In genomic region chr11:67199752-67200151, GRCm38 (mm10) we compare ENCODE assay signal across 35 mouse cellular contexts. TPM values are rescaled to one million over a fixed set of nuclear protein-coding genes. Genes with fewer than 3 reads are reported as not detected.
DNase-seq lines count a peak whose midpoint lies in the region; ATAC-seq and TF ChIP-seq lines count a peak whose summit lies in the region.
"Had no signal": no experiment of that assay in that cellular context is flagged by ENCODE, and none has a peak within 500 bp of the region (broad histone marks: within the 10 kb centered on the region; RNA-seq: fewer than 3 reads in every experiment).

TSS of gene Myh1 (plus strand) at chr11:67200052.

- no peaks in the 10 kb centered on the region for H3K36me3 ChIP-seq in heart, embryonic 12.5 days
- no peaks in the 10 kb centered on the region for H3K36me3 ChIP-seq in forebrain, postnatal 0 days (ENCODE audit: insufficient read depth)
- H3K36me3 ChIP-seq: embryonic facial prominence, embryonic 13.5 days; hindbrain, embryonic 10.5 days; limb, embryonic 10.5 days; limb, embryonic 15.5 days; liver, embryonic 13.5 days; midbrain, embryonic 10.5 days; midbrain, embryonic 15.5 days had no signal

- no peak within 1 kb of the TSS for H3K9ac ChIP-seq in heart, embryonic 12.5 days
- no peak within 1 kb of the TSS for H3K9ac ChIP-seq in forebrain, postnatal 0 days
- H3K9ac ChIP-seq: embryonic facial prominence, embryonic 13.5 days; limb, embryonic 15.5 days; liver, embryonic 13.5 days; midbrain, embryonic 15.5 days had no signal

- H3K4me3 ChIP-seq in heart, embryonic 12.5 days: no peak within 1 kb of the TSS
- H3K4me3 ChIP-seq in forebrain, postnatal 0 days (ENCODE audit: low read depth, low read length): no peak within 1 kb of the TSS
- H3K4me3 ChIP-seq: embryonic facial prominence, embryonic 13.5 days; heart, adult 2 months; hindbrain, embryonic 10.5 days; limb, embryonic 10.5 days; limb, embryonic 15.5 days; liver, embryonic 13.5 days; midbrain, embryonic 10.5 days; midbrain, embryonic 15.5 days had no signal

- H3K27ac ChIP-seq in heart, embryonic 12.5 days (ENCODE audit: poor library complexity, severe bottlenecking): no peak within 1 kb of the TSS
- H3K27ac ChIP-seq in forebrain, postnatal 0 days (ENCODE audit: low read depth, low read length): no peak within 1 kb of the TSS
- H3K27ac ChIP-seq: embryonic facial prominence, embryonic 13.5 days; heart, adult 2 months; hindbrain, embryonic 10.5 days; limb, embryonic 10.5 days; limb, embryonic 15.5 days; liver, embryonic 13.5 days; midbrain, embryonic 10.5 days; midbrain, embryonic 15.5 days; stomach, postnatal 0 days had no signal

- no peak for DNase-seq in adrenal gland, postnatal 4 days (ENCODE audit: low spot score in 2 of 2)
- DNase-seq in adrenal gland, postnatal 25 days: no peak
- no peak for DNase-seq in gastrocnemius, adult 18-20 months (ENCODE audit: low spot score)
- DNase-seq in gastrocnemius, postnatal 25 days: no peak
- DNase-seq in spleen, postnatal 14 days (ENCODE audit: low spot score in 2 of 2): no peak
- no peak for DNase-seq in forebrain, postnatal 0 days
- DNase-seq: cerebellum, adult 11-12 months; cerebellum, postnatal 10 days; heart, adult 2 months; heart, postnatal 14 days; kidney, adult 9 months; kidney, postnatal 10 days; liver, embryonic 13.5 days; lung, adult 18-20 months; lung, postnatal 14 days; right cerebral cortex, postnatal 25 days; spleen, adult 18-20 months; thymus, adult 18-20 months; thymus, postnatal 25 days had no signal

- no peaks in the 10 kb centered on the region for H3K27me3 ChIP-seq in heart, embryonic 12.5 days (replicated peaks)
- H3K27me3 ChIP-seq in forebrain, postnatal 0 days (ENCODE audit: insufficient read depth, low read length): no peaks in the 10 kb centered on the region
- H3K27me3 ChIP-seq: embryonic facial prominence, embryonic 13.5 days; limb, embryonic 15.5 days; liver, embryonic 13.5 days; midbrain, embryonic 15.5 days had no signal

- H3K4me2 ChIP-seq in heart, embryonic 12.5 days: no peak within 1 kb of the TSS
- no peak within 1 kb of the TSS for H3K4me2 ChIP-seq in forebrain, postnatal 0 days (ENCODE audit: low read depth)
- H3K4me2 ChIP-seq: embryonic facial prominence, embryonic 13.5 days; limb, embryonic 15.5 days; liver, embryonic 13.5 days; midbrain, embryonic 15.5 days had no signal

- no peak for TF ChIP-seq CTCF in forebrain, postnatal 0 days (IDR thresholded peaks at IDR 0.05; ENCODE audit: low read depth)

- ATAC-seq in heart, embryonic 12.5 days (ENCODE audit: insufficient number of reproducible peaks, low FRiP score): no peak
- ATAC-seq in forebrain, postnatal 0 days: no peak
- ATAC-seq: hindbrain, embryonic 16.5 days; midbrain, embryonic 15.5 days; Patski had no signal

- WGBS in heart, embryonic 12.5 days: 72% methylated on average over 4 of the region's 4 CpGs
- 72% methylated on average over 4 of the region's 4 CpGs for WGBS in forebrain, postnatal 0 days

- no peaks in the 10 kb centered on the region for H3K9me3 ChIP-seq in heart, embryonic 12.5 days (replicated peaks)
- H3K9me3 ChIP-seq in forebrain, postnatal 0 days (ENCODE audit: low read length): no peaks in the 10 kb centered on the region
- H3K9me3 ChIP-seq: embryonic facial prominence, embryonic 13.5 days; hindbrain, embryonic 10.5 days; limb, embryonic 10.5 days; limb, embryonic 15.5 days; liver, embryonic 13.5 days; midbrain, embryonic 10.5 days; midbrain, embryonic 15.5 days had no signal

- 0 out of 2 replicates have a peak, but pooled peaks cover 3% of the 10 kb centered on the region for H3K4me1 ChIP-seq in heart, embryonic 12.5 days (replicated peaks)
- no peaks in the 10 kb centered on the region for H3K4me1 ChIP-seq in forebrain, postnatal 0 days (ENCODE audit: insufficient read depth)
- H3K4me1 ChIP-seq: embryonic facial prominence, embryonic 13.5 days; hindbrain, embryonic 10.5 days; limb, embryonic 10.5 days; limb, embryonic 15.5 days; liver, embryonic 13.5 days; midbrain, embryonic 10.5 days; midbrain, embryonic 15.5 days had no signal

RNA-seq across cellular contexts. Expression of gene Myh1, which starts in this region (rescaled TPM):
- total RNA-seq in adrenal gland, postnatal 4 days (2021): 10 to 100 TPM; 35.6 to 60.0 TPM
- total RNA-seq in adrenal gland, postnatal 25 days (2021): 0.12 TPM in 1 of 2 replicates, not detected in the other
- total RNA-seq in gastrocnemius, adult 18-20 months (2021): 1,000 to 10,000 TPM; 2,776 to 3,903 TPM
- 1,000 to 10,000 TPM; 3,929 to 5,903 TPM for total RNA-seq in gastrocnemius, postnatal 25 days (2021)
- 0.08 and 0.09 TPM in 2 replicates for polyA plus RNA-seq in heart, embryonic 12.5 days (2016; fragmentation: Nextera tagmentation; extraction: Ambion mirVana)
- total RNA-seq in forebrain, postnatal 0 days (2014; rRNA removed): 0.23 and 0.24 TPM in 2 replicates
- 0.10 and 0.12 TPM in 2 replicates for polyA plus RNA-seq in forebrain, postnatal 0 days (2015; fragmentation: Nextera tagmentation; extraction: Ambion mirVana)
- total RNA-seq: common myeloid progenitor, adult 5-6 weeks; heart, adult 2 months; heart, postnatal 14 days; megakaryocyte progenitor cell, adult 5-6 weeks; MEL; neutrophil, adult 5-6 weeks had no signal
- polyA plus RNA-seq: forebrain, embryonic 11.5 days; heart, adult 2 months; hindbrain, embryonic 10.5 days; intestine, embryonic 14.5 days; midbrain, embryonic 10.5 days; Patski had no signal

Comparison
In these comparisons a context has a peak if more than half of its experiments do, and no peak if none do; other contexts are left out.
1. RNA of gene Myh1 (total RNA-seq): 3,929 to 5,903 TPM in gastrocnemius, postnatal 25 days and 2,776 to 3,903 TPM in gastrocnemius, adult 18-20 months; 35.6 to 60.0 TPM in adrenal gland, postnatal 4 days, 0.23 to 0.24 TPM in forebrain, postnatal 0 days and 0.12 TPM in adrenal gland, postnatal 25 days; every median in the first group is over 10 times any median in the second.